Mouse (Mus musculus): ENCODE measurements around the gene Csrnp1. TPM values are rescaled to one million over a fixed set of nuclear protein-coding genes. Genes with fewer than 3 reads are reported as not detected.
A peak's percentile ranks its signal among the peaks of the same experiment; 100 is the strongest.

Gene Csrnp1
- polyA plus RNA-seq, 1 experiment from 2014 or later = 8.2 TPM

- Histone ChIP-seq H3K27ac (no peak overlapping the region), H3K4me1 (peaks cover 15% of the 10 kb centered on the region), H3K27me3 (no peaks in the 10 kb centered on the region), H3K4me3 (no peak overlapping the region), H3K4me2 (peak overlapping the region; percentile 30), H3K9me3 (no peaks in the 10 kb centered on the region), H3K9ac (no peak overlapping the region), H3K36me3 (no peaks in the 10 kb centered on the region)
- WGBS = 20% methylated on average over 21 of the region's 21 CpGs
- peak; percentile 69; the same call in 1 of the 2 replicates for ATAC-seq (ENCODE audit: borderline replicate concordance, extremely low read depth, low FRiP score, low TSS enrichment)
These were observed 21.3 kb downstream of the Csrnp1 start for GRCm38 (mm10) chr9:119962987-119963667.

GRCm38 (mm10) chr9:119962216-119962615 lies 22.2 kb downstream of the Csrnp1 start:
- Histone ChIP-seq H3K4me3 (no peak overlapping the region), H3K9me3 (no peaks in the 10 kb centered on the region), H3K4me1 (peaks cover 15% of the 10 kb centered on the region), H3K4me2 (no peak overlapping the region), H3K9ac (no peak overlapping the region), H3K27me3 (no peaks in the 10 kb centered on the region), H3K36me3 (no peaks in the 10 kb centered on the region), H3K27ac (no peak overlapping the region)
- 65% methylated on average over 4 of the region's 4 CpGs for WGBS
- no peak for ATAC-seq (ENCODE audit: borderline replicate concordance, extremely low read depth, low FRiP score, low TSS enrichment)

- no peak for ATAC-seq (ENCODE audit: borderline replicate concordance, extremely low read depth, low FRiP score, low TSS enrichment)
- H3K27me3 ChIP-seq = no peaks in the 10 kb centered on the region
- H3K4me3 ChIP-seq = no peak overlapping the region
- 73% methylated on average over 9 of the region's 9 CpGs for WGBS
- no peak overlapping the region for H3K4me2 ChIP-seq
- no peak overlapping the region for H3K27ac ChIP-seq
- no peak overlapping the region for H3K9ac ChIP-seq
- H3K36me3 ChIP-seq = no peaks in the 10 kb centered on the region
- no peaks in the 10 kb centered on the region for H3K9me3 ChIP-seq
- H3K4me1 ChIP-seq = peaks cover 15% of the 10 kb centered on the region
These were observed 25.6 kb downstream of the Csrnp1 start for GRCm38 (mm10) chr9:119958835-119959234.

GRCm38 (mm10) chr9:119951388-119951787 lies 33.1 kb downstream of the Csrnp1 start:
- Histone ChIP-seq H3K27ac (no peak overlapping the region), H3K36me3 (no peaks in the 10 kb centered on the region), H3K4me1 (peaks cover 9% of the 10 kb centered on the region), H3K4me2 (no peak overlapping the region), H3K4me3 (no peak overlapping the region), H3K9ac (no peak overlapping the region), H3K9me3 (no peaks in the 10 kb centered on the region), H3K27me3 (no peaks in the 10 kb centered on the region)
- ATAC-seq (ENCODE audit: borderline replicate concordance, extremely low read depth, low FRiP score, low TSS enrichment) = no peak
- WGBS = 80% methylated on average over 9 of the region's 9 CpGs

- Histone ChIP-seq H3K4me3 (no peak overlapping the region), H3K4me1 (peaks cover 9% of the 10 kb centered on the region), H3K27me3 (no peaks in the 10 kb centered on the region), H3K36me3 (no peaks in the 10 kb centered on the region), H3K4me2 (no peak overlapping the region), H3K27ac (no peak overlapping the region), H3K9me3 (no peaks in the 10 kb centered on the region), H3K9ac (no peak overlapping the region)
- 29% methylated on average over 6 of the region's 6 CpGs for WGBS
- peak; percentile 66 for ATAC-seq (ENCODE audit: borderline replicate concordance, extremely low read depth, low FRiP score, low TSS enrichment)
These were observed 34.0 kb downstream of the Csrnp1 start for GRCm38 (mm10) chr9:119950434-119950833.

- Histone ChIP-seq H3K27ac (no peak overlapping the region), H3K4me3 (no peak overlapping the region), H3K4me2 (no peak overlapping the region), H3K36me3 (no peaks in the 10 kb centered on the region), H3K27me3 (no peaks in the 10 kb centered on the region), H3K9ac (no peak overlapping the region), H3K9me3 (no peaks in the 10 kb centered on the region), H3K4me1 (peaks cover 9% of the 10 kb centered on the region)
- WGBS = 37% methylated on average over 3 of the region's 3 CpGs
- ATAC-seq (ENCODE audit: borderline replicate concordance, extremely low read depth, low FRiP score, low TSS enrichment) = no peak
These were observed 35.7 kb downstream of the Csrnp1 start for GRCm38 (mm10) chr9:119948804-119949203.

GRCm38 (mm10) chr9:119945173-119945900 lies 39.1 kb downstream of the Csrnp1 start:
- Histone ChIP-seq H3K27me3 (no peaks in the 10 kb centered on the region), H3K27ac (no peak overlapping the region), H3K9me3 (no peaks in the 10 kb centered on the region), H3K4me1 (peaks cover 13% of the 10 kb centered on the region), H3K36me3 (no peaks in the 10 kb centered on the region), H3K4me3 (no peak overlapping the region), H3K4me2 (no peak overlapping the region), H3K9ac (no peak overlapping the region)
- WGBS = 68% methylated on average over 12 of the region's 12 CpGs
- ATAC-seq (ENCODE audit: borderline replicate concordance, extremely low read depth, low FRiP score, low TSS enrichment) = no peak

GRCm38 (mm10) chr9:119943326-119943725 lies 41.1 kb downstream of the Csrnp1 start:
- H3K4me1 ChIP-seq = peaks cover 13% of the 10 kb centered on the region
- no peak for ATAC-seq (ENCODE audit: borderline replicate concordance, extremely low read depth, low FRiP score, low TSS enrichment)
- no peak overlapping the region for H3K27ac ChIP-seq
- H3K4me3 ChIP-seq = no peak overlapping the region
- WGBS = 77% methylated on average over 1 of the region's 1 CpGs
- no peak overlapping the region for H3K4me2 ChIP-seq
- no peaks in the 10 kb centered on the region for H3K27me3 ChIP-seq
- H3K36me3 ChIP-seq = no peaks in the 10 kb centered on the region
- H3K9ac ChIP-seq = no peak overlapping the region
- H3K9me3 ChIP-seq = no peaks in the 10 kb centered on the region

- Histone ChIP-seq H3K27ac (no peak overlapping the region), H3K27me3 (no peaks in the 10 kb centered on the region), H3K4me1 (peaks cover 19% of the 10 kb centered on the region), H3K9me3 (no peaks in the 10 kb centered on the region), H3K4me3 (no peak overlapping the region), H3K9ac (no peak overlapping the region), H3K4me2 (no peak overlapping the region), H3K36me3 (no peaks in the 10 kb centered on the region)
- WGBS = 73% methylated on average over 14 of the region's 14 CpGs
- no peak for ATAC-seq (ENCODE audit: borderline replicate concordance, extremely low read depth, low FRiP score, low TSS enrichment)
These were observed 42.6 kb downstream of the Csrnp1 start for GRCm38 (mm10) chr9:119941861-119942260.

GRCm38 (mm10) chr9:119941407-119941806 lies 43.1 kb downstream of the Csrnp1 start:
- Histone ChIP-seq H3K27ac (no peak overlapping the region), H3K9ac (no peak overlapping the region), H3K36me3 (no peaks in the 10 kb centered on the region), H3K4me2 (no peak overlapping the region), H3K27me3 (no peaks in the 10 kb centered on the region), H3K9me3 (no peaks in the 10 kb centered on the region), H3K4me3 (no peak overlapping the region), H3K4me1 (peaks cover 23% of the 10 kb centered on the region)
- no peak for ATAC-seq (ENCODE audit: borderline replicate concordance, extremely low read depth, low FRiP score, low TSS enrichment)
- WGBS = 73% methylated on average over 5 of the region's 5 CpGs

GRCm38 (mm10) chr9:119939646-119940045 lies 44.8 kb downstream of the Csrnp1 start:
- Histone ChIP-seq H3K9ac (no peak overlapping the region), H3K4me2 (no peak overlapping the region), H3K4me1 (peaks cover 26% of the 10 kb centered on the region), H3K36me3 (no peaks in the 10 kb centered on the region), H3K27ac (no peak overlapping the region), H3K9me3 (no peaks in the 10 kb centered on the region), H3K27me3 (no peaks in the 10 kb centered on the region), H3K4me3 (no peak overlapping the region)
- 58% methylated on average over 10 of the region's 10 CpGs for WGBS
- ATAC-seq (ENCODE audit: borderline replicate concordance, extremely low read depth, low FRiP score, low TSS enrichment) = no peak

GRCm38 (mm10) chr9:119938496-119938895 lies 46.0 kb downstream of the Csrnp1 start:
- no peak for ATAC-seq (ENCODE audit: borderline replicate concordance, extremely low read depth, low FRiP score, low TSS enrichment)
- H3K27me3 ChIP-seq = no peaks in the 10 kb centered on the region
- H3K4me2 ChIP-seq = no peak overlapping the region
- no peaks in the 10 kb centered on the region for H3K36me3 ChIP-seq
- H3K27ac ChIP-seq = no peak overlapping the region
- no peak overlapping the region for H3K4me3 ChIP-seq
- no peaks in the 10 kb centered on the region for H3K9me3 ChIP-seq
- H3K4me1 ChIP-seq = peaks cover 26% of the 10 kb centered on the region
- H3K9ac ChIP-seq = no peak overlapping the region
- 85% methylated on average over 4 of the region's 4 CpGs for WGBS
